Mouse (Mus musculus) A20 (cell line): ENCODE measurements around the gene Rad51b.
A peak's percentile ranks its signal among the peaks of the same experiment; 100 is the strongest.

Experiments
- DNase-seq: peaks from one replicate; pipeline ENCODE4 v3.0.0-alpha.2; 2011; ENCODE audit warnings: low read depth, low spot score

Gene Rad51b

GRCm38 (mm10) chr12:79297121-79297576 is at the start of gene Rad51b:
Rad51b (plus strand) TSS chr12:79297282.
- peak; percentile 92 for DNase-seq

GRCm38 (mm10) chr12:79248110-79248509 is 49.0 kb upstream of the Rad51b start:
- DNase-seq: no peak

GRCm38 (mm10) chr12:79253294-79254053 is 43.6 kb upstream of the Rad51b start:
- DNase-seq: peak; percentile 5

GRCm38 (mm10) chr12:79254975-79255374 is 42.1 kb upstream of the Rad51b start:
- DNase-seq: no peak

- no peak for DNase-seq
These were observed 36.9 kb upstream of the Rad51b start for GRCm38 (mm10) chr12:79260154-79260553.

GRCm38 (mm10) chr12:79261035-79261434 is 36.0 kb upstream of the Rad51b start:
- DNase-seq: peak; percentile 25

GRCm38 (mm10) chr12:79272604-79273003 is 24.5 kb upstream of the Rad51b start:
- no peak for DNase-seq

- no peak for DNase-seq
These were observed 17.5 kb upstream of the Rad51b start for GRCm38 (mm10) chr12:79279513-79280115.

GRCm38 (mm10) chr12:79282595-79282994 is 14.5 kb upstream of the Rad51b start:
- no peak for DNase-seq

GRCm38 (mm10) chr12:79292874-79293273 is 4.2 kb upstream of the Rad51b start:
- no peak for DNase-seq

- peak; percentile 95 for DNase-seq
These were observed 811 bp upstream of the Rad51b start, which contains the start of gene Zfyve26 for GRCm38 (mm10) chr12:79296126-79296816. Zfyve26 (minus strand) TSS chr12:79296304.

GRCm38 (mm10) chr12:79297884-79298636 is 978 bp downstream of the Rad51b start:
- DNase-seq: peak; percentile 71

- DNase-seq: no peak
These were observed 4.7 kb downstream of the Rad51b start for GRCm38 (mm10) chr12:79301802-79302201.

GRCm38 (mm10) chr12:79305131-79305530 is 8.0 kb downstream of the Rad51b start:
- peak; percentile 22 for DNase-seq

GRCm38 (mm10) chr12:79306013-79306412 is 8.9 kb downstream of the Rad51b start:
- no peak for DNase-seq

GRCm38 (mm10) chr12:79313721-79314120 is 16.6 kb downstream of the Rad51b start:
- no peak for DNase-seq

- DNase-seq: no peak
These were observed 20.3 kb downstream of the Rad51b start for GRCm38 (mm10) chr12:79317339-79317738.

GRCm38 (mm10) chr12:79320895-79321294 is 23.8 kb downstream of the Rad51b start:
- peak; percentile 37 for DNase-seq

GRCm38 (mm10) chr12:79322539-79322938 is 25.5 kb downstream of the Rad51b start:
- peak; percentile 47 for DNase-seq

- no peak for DNase-seq
These were observed 29.2 kb downstream of the Rad51b start for GRCm38 (mm10) chr12:79326236-79326635.

- no peak for DNase-seq
These were observed 29.7 kb downstream of the Rad51b start for GRCm38 (mm10) chr12:79326745-79327144.

GRCm38 (mm10) chr12:79327868-79328267 is 30.8 kb downstream of the Rad51b start:
- DNase-seq: no peak
